Mouse (Mus musculus): ENCODE measurements at regions not wholly inside any gene's neighbourhood (a gene's known extent, or its start where the extent isn't known, plus 50 kb on each side); places are given as distances from the start of the nearest gene placed in this dataset.

DNA sequence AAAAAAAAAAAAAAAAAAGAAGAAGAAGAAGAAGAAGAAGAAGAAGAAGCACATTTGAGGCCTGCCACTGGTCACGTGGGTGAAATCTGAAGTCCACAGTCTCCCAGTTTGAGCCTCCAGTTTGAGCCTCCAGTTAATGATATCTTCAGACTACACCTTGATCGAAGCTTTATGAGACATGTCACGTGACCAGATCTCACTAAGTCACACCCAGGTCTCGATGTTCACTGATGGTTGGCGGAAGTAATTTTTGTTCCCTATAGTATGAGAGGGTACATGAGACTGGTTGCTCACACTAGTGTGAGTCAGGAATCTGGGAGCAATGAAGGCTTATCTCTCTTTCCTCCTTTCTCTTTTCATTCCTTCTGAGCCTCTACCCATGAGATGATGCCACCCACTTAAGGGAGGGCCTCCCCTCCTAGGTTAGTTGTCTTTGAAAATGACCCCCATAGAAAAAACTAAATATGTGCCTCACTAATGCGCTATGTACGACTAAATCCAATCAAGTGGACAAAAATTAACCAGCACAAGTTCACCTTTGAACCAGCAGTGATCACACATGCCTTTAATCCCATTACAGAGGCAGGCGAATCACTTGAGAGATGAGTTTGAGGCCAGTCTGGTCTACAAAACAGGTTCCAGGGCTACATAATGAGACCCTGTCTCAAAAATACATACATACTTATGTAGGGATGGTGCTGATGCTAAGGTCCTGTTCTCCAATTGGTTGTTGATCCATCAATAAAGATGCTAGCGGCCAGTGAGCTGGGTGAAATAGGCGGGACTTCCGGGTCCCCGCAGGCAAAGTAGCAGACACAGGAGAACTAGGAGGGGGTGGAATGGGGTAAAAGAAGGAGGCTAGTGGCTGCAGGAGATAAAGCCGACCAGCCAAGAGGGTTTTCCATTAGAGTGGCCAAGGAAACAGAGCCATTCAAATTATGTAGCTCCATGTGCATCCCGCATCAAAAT lies 66.1 kb upstream of the Klf9 start:
- ChIA-PET CTCF (interaction anchor here (0.5 to 2.1 kb wide), 18 partner anchors 9 to 1328 kb away, joined by 3 to 9 read pairs (median 4); no protein-coding TSS in a partner anchor), POLR2A (interaction anchor here (0.5 to 13.6 kb wide), 131 partner anchors 8 to 1803 kb away, joined by 3 to 514 read pairs (median 6); partner anchors contain the start of gene Klf9 (in 3 of the 4))

DNA sequence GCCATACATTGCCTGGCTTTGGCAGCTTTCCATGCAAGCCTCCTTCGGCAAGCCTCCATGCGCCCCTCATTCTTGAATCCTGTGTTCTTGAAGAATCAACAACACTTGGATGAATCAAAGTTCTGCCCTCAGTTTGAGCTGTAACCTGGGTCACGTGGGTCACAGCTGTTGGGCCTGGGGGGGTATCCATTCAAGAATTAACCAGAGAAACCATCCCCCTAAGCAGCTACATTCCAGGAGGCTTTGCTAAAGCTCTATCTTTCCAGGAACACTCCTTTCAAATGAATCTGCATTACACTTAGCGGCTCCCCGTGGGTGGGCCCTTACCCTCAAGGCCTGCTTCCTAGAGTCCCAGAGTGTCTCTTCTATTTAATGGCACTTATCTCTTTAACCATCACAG lies 65.2 kb upstream of the Klf9 start:
- POLR2A ChIA-PET: interaction anchor here (0.5 to 13.6 kb wide), 130 partner anchors 8 to 1804 kb away, joined by 3 to 514 read pairs (median 6); partner anchors contain the start of genes Klf9 (in 3 of the 4), Fam189a2 (in 1 of the 4) and Tjp2 (in 1 of the 4)
- CTCF ChIA-PET: interaction anchor here (0.5 to 2.1 kb wide), 15 partner anchors 9 to 443 kb away, joined by 3 to 9 read pairs (median 4); no protein-coding TSS in a partner anchor

DNA sequence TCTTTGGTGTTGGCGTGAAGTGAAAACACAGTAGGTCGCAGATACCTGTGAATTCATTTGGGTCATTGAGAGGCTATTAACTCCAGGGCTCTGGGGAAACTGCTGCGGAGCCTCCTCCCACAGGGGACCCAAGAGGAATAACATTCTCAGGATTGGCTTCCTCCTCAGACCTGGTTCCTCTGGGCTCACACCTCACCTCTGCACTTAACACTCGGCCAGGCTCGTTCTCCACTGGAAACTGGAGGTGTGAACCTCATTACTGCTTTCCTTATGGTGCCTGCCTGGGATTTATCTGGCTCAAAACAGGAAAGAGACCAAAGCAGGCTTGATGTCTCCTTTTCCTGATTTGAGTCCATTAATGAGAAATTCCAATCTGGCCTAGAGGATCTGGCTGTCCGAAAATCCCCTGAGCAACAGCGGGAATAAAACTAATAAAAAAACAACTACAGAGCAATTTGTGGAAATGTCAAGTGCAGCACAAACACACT lies 55.8 kb upstream of the Klf9 start:
- POLR2A ChIA-PET: interaction anchor here (0.6 to 20.6 kb wide), 27 partner anchors 7 to 162 kb away, joined by 3 to 1438 read pairs (median 72); partner anchors contain the start of gene Klf9 (in 3 of the 4)
- CTCF ChIA-PET: interaction anchor here in 1 of 4 experiments (0.7 kb wide), 1 partner anchor 10 kb away, joined by 4 read pairs; no protein-coding TSS in a partner anchor

DNA sequence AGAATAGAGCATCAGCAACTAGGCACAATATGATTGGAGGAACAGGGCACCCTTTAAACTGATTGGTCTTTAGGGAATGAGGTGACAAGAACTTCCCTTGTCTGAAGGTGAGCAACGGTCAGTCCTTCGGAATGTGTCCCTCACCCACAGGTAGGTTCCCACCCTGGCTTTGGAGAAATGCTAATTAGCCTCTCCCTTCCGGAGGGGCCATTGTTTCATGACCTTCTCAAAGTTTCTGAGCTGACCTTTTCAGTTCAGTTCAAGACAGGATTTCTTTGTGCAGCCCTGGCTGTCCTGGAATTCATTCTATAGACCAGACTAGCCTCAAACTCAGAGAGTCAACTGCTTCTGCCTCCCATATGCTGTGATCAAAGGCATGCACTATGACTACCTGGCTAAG lies 53.5 kb upstream of the Klf9 start:
- CTCF ChIA-PET: interaction anchor here in 3 of 4 experiments (0.6 to 1.6 kb wide), 5 partner anchors 12 to 65 kb away, joined by 3 to 5 read pairs (median 3); no protein-coding TSS in a partner anchor
- POLR2A ChIA-PET: interaction anchor here (0.6 to 20.6 kb wide), 68 partner anchors 7 to 1507 kb away, joined by 3 to 1438 read pairs (median 6); partner anchors contain the start of genes Klf9 (in 4 of the 4) and Tjp2 (in 1 of the 4)

DNA sequence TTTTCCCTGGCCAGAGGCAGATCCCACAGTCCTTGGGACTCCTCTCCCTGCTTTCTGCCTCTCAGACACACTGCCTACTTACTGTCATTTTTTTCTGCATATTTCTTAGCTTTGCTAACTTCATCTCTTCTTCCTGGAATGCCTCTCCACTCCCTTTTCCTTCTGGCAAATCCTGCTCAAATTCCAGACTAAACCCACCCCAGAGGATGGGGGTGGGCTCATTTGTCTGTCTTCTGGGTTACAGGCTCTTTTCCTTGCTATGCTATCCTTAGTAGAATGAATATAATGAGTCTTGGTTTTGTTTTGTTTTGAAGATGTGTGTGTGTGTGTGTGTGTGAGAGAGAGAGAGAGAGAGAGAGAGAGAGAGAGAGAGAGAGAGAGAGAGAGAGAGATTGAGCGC lies 51.9 kb upstream of the Klf9 start:
- ChIA-PET POLR2A (interaction anchor here (0.7 to 20.6 kb wide), 71 partner anchors 6 to 1305 kb away, joined by 3 to 1438 read pairs (median 6); partner anchors contain the start of gene Klf9 (in 3 of the 4)), CTCF (interaction anchor here in 2 of 4 experiments (1.0 to 1.6 kb wide), 3 partner anchors 47 to 87 kb away, joined by 3 to 5 read pairs (median 3); no protein-coding TSS in a partner anchor)

DNA sequence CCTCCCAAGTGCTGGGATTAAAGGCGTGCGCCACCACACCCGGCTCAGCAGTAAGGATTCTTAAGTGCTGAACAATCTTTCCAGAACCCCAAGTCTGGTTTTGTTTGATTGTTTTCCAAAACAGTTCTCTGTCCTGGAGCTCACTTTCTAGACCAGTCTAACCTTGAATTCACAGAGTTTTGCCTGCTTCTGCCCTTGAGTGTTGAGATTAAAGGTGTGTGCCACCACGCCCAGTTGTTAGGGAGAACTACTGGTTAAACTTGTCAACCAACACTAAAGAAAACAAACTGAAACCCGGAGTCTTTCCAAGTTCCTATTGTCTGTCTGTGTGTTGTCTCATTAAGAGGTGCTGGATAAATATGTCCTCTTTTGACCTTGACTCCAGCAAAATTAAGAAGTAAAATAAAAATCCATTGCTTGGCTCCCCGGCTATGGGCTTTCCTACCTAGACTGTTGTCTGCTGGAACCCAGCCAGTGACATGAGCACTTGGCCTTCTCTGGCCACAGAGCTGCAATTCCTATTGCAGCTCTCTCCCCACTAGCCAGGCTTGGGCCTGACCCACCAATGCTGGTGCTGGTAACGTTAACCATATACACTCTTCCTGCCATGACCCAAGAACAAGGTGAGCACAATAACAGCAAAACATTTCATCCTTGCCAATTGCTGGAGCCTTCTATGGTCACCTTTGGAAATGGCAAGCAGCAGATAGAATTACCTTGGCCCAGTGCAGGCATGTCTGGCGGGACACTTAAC lies 51.1 kb upstream of the Klf9 start:
- ChIA-PET POLR2A (interaction anchor here (0.6 to 20.6 kb wide), 61 partner anchors 8 to 1305 kb away, joined by 3 to 1438 read pairs (median 6); partner anchors contain the start of gene Klf9 (in 3 of the 4)), CTCF (interaction anchor here in 3 of 4 experiments (0.6 to 1.6 kb wide), 4 partner anchors 15 to 86 kb away, joined by 3 to 5 read pairs (median 4); no protein-coding TSS in a partner anchor)

Data from embryonic stem cell, embryonic (primary cell).